Mouse (Mus musculus): Measurements from ENCODE around the gene Mrnip.
A peak's percentile ranks its signal among the peaks of the same experiment; 100 is the strongest.

The Mrnip gene

DNA sequence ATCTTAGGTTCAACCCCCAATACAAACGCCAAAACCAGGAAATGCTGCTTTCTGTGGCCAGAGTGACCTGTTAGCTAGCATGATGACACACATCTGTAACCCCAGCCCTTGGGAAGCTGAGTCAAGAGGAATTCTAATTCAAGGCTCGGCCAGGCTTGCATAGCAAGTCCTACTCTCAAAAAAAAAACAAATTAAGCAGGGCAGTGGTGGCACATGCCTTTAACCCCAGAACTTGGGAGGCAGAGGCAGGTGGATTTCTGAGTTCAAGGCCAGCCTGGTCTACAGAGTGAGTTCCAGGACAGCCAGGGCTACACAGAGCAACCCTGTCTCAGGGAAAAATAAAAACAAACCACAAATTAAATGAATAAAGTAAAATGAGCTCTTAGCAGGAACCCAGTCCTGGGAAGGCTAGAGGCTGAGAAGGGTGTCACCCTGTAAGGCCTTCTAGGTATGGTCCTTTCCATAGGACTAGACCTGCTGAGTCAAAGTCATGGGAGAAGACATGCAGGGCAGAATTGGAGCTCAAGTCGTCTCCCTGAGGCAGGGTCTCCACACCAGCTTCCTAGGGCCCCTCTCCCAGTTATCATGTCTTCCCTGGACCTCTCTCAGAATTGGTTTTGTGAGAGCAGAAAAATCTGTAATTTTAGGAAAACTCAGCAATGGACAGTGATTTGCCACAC, 38.0 kb downstream of the Mrnip start:
- Histone ChIP-seq H3K36me3 (ENCODE audit: insufficient read depth, low read length) (peaks cover 20% of the 10 kb centered on the region), H3K4me1 (replicated peaks; ENCODE audit: low read depth, low read length) (peaks cover 83% of the 10 kb centered on the region), H3K9me3 (ENCODE audit: low read length) (no peaks in the 10 kb centered on the region), H3K27me3 (ENCODE audit: insufficient read depth, low read length) (no peaks in the 10 kb centered on the region), H3K4me3 (replicated peaks; ENCODE audit: low read length) (0 out of 2 replicates have a peak overlapping the region, but pooled peaks have one; percentile 32)
- TF ChIP-seq NANOG (IDR thresholded peaks at IDR 0.05; ENCODE audit: borderline replicate concordance, low read length) (no peak), CTCF (conservative IDR thresholded peaks at IDR 0.05; ENCODE audit: low read length) (no peak), POU5F1 (IDR thresholded peaks at IDR 0.05; ENCODE audit: borderline replicate concordance, low read length) (no peak)

DNA sequence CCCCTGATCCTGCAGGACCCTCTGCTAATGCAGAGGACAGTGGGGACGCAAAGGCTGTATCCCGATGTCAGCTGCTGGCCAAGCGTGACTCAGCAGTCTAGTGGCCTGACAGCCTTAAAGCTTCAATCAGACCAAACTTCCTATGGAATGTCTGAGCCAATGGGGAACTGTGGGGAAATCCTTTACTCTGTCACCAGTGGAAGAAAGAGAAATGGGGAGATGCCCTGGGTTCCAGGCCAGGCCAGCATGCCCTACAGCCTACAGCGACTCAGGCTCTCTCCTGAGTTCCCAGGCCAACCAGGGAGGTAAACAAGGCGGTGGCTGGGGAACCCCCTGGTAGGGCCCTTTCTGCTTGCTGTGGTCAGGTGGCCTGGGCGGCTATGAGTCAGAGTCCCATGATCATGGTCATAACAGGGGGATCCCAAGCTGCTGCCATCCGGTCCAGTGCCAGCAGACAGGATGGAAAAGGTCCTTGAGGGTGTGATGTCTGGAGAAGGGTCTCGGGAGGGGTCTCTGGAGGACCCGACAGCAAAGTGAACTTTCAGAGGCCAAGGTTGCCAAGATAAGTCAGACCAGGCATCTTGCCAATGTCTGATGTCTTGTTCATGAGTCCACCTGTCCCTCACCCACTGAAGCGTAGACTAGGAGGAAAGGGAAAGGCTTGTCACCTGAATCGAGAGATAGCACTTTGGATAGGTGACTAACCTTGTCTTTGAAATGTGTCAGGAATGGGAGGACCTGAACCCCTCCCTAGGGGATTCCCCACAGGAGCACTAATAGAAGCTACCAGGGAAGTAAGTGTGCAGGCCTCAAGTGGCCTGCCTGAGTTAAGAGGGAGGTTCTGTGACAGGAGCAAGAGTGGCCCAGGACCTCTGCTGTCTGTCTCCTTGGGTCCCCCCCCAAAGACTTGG, 38.9 kb downstream of the Mrnip start:
- Histone ChIP-seq H3K9me3 (ENCODE audit: low read length) (no peaks in the 10 kb centered on the region), H3K4me3 (replicated peaks; ENCODE audit: low read length) (peak overlapping the region; percentile 32; the same call in 1 of the 2 replicates), H3K4me1 (replicated peaks; ENCODE audit: low read depth, low read length) (peaks cover 83% of the 10 kb centered on the region), H3K36me3 (ENCODE audit: insufficient read depth, low read length) (peaks cover 11% of the 10 kb centered on the region), H3K27me3 (ENCODE audit: insufficient read depth, low read length) (no peaks in the 10 kb centered on the region)
- no peak for TF ChIP-seq POU5F1 (IDR thresholded peaks at IDR 0.05; ENCODE audit: borderline replicate concordance, low read length)
- TF ChIP-seq NANOG (IDR thresholded peaks at IDR 0.05; ENCODE audit: borderline replicate concordance, low read length), result no peak
- TF ChIP-seq CTCF (conservative IDR thresholded peaks at IDR 0.05; ENCODE audit: low read length), result no peak

DNA sequence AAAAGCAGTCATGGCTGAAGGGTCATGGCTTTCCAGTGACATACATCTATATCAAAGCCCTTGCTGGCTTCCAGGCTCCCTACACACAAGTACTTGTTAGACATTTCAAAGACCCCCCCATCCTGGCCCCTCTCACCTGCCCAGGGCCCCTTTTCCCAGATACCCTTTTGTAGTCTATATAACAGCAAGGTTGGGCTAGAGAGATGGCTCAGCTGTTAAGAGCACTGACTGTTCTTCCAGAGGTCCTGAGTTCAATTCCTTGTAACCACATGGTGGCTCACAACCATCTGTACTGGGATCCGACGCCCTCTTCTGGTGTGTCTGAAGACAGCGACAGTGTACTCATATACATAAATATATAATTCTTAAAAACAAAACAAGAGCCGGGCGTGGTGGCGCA, 40.4 kb downstream of the Mrnip start:
- Histone ChIP-seq H3K27me3 (ENCODE audit: insufficient read depth, low read length) (no peaks in the 10 kb centered on the region), H3K36me3 (ENCODE audit: insufficient read depth, low read length) (no peaks in the 10 kb centered on the region), H3K9me3 (ENCODE audit: low read length) (no peaks in the 10 kb centered on the region), H3K4me1 (replicated peaks; ENCODE audit: low read depth, low read length) (peaks cover 84% of the 10 kb centered on the region), H3K4me3 (replicated peaks; ENCODE audit: low read length) (no peak overlapping the region)
- TF ChIP-seq NANOG (IDR thresholded peaks at IDR 0.05; ENCODE audit: borderline replicate concordance, low read length) (no peak), POU5F1 (IDR thresholded peaks at IDR 0.05; ENCODE audit: borderline replicate concordance, low read length) (no peak), CTCF (conservative IDR thresholded peaks at IDR 0.05; ENCODE audit: low read length) (no peak)

DNA sequence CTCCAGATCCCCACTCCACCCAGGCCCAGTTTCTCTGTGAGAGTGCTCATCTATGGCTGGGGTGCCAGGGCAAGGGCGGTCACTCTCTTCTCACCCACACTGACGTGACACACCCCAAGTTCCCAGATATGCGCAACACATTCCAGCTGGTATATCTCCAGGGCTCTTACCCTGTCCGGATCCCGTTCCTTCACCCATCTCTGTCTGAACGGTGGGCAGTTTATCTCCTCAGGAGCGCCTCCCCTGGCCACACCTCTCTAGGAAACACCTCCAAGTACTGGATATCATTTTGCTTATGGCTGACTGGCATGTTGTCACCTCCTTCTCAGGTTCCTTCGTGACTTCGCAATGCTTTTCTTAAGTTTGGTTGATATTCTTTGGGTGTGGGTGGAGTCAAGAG, 41.4 kb downstream of the Mrnip start:
- Histone ChIP-seq H3K36me3 (ENCODE audit: insufficient read depth, low read length) (no peaks in the 10 kb centered on the region), H3K27me3 (ENCODE audit: insufficient read depth, low read length) (no peaks in the 10 kb centered on the region), H3K9me3 (ENCODE audit: low read length) (no peaks in the 10 kb centered on the region), H3K4me3 (replicated peaks; ENCODE audit: low read length) (peak overlapping the region; percentile 41), H3K4me1 (replicated peaks; ENCODE audit: low read depth, low read length) (peaks cover 87% of the 10 kb centered on the region)
- TF ChIP-seq POU5F1 (IDR thresholded peaks at IDR 0.05; ENCODE audit: borderline replicate concordance, low read length) (no peak), NANOG (IDR thresholded peaks at IDR 0.05; ENCODE audit: borderline replicate concordance, low read length) (no peak), CTCF (conservative IDR thresholded peaks at IDR 0.05; ENCODE audit: low read length) (no peak)

GRCm38 (mm10) chr11:50216724-50217366, 42.6 kb downstream of the Mrnip start:
- no peaks in the 10 kb centered on the region for H3K36me3 ChIP-seq (ENCODE audit: insufficient read depth, low read length)
- H3K4me1 ChIP-seq (replicated peaks; ENCODE audit: low read depth, low read length), result peaks cover 76% of the 10 kb centered on the region
- peak overlapping the region; percentile 41; the same call in 1 of the 2 replicates for H3K4me3 ChIP-seq (replicated peaks; ENCODE audit: low read length)
- H3K27me3 ChIP-seq (ENCODE audit: insufficient read depth, low read length), result no peaks in the 10 kb centered on the region
- no peak for TF ChIP-seq NANOG (IDR thresholded peaks at IDR 0.05; ENCODE audit: borderline replicate concordance, low read length)
- TF ChIP-seq CTCF (conservative IDR thresholded peaks at IDR 0.05; ENCODE audit: low read length), result no peak
- TF ChIP-seq POU5F1 (IDR thresholded peaks at IDR 0.05; ENCODE audit: borderline replicate concordance, low read length), result no peak
- no peaks in the 10 kb centered on the region for H3K9me3 ChIP-seq (ENCODE audit: low read length)

DNA sequence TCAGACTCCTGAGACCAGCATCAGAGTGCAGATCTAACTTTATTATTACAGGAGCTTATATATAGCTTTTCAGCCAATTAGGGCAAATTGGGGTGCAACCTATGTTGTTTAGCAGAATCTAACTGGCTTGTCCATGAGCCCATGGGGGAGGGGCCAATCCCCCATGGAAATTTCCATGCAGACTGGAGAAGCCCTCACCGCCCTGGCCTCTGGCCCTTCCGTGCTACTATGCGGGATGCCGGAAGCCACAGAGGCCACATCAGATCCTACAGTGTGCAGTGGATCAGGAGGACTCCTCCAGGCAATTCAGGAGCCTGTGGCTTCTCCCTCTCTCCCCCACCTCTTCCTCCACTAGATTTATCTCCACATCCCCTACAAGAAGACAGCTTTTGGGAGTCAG, 43.6 kb downstream of the Mrnip start:
- H3K9me3 ChIP-seq (ENCODE audit: low read length), result no peaks in the 10 kb centered on the region
- peaks cover 6% of the 10 kb centered on the region for H3K27me3 ChIP-seq (ENCODE audit: insufficient read depth, low read length)
- H3K36me3 ChIP-seq (ENCODE audit: insufficient read depth, low read length), result no peaks in the 10 kb centered on the region
- H3K4me1 ChIP-seq (replicated peaks; ENCODE audit: low read depth, low read length), result peaks cover 66% of the 10 kb centered on the region
- H3K4me3 ChIP-seq (replicated peaks; ENCODE audit: low read length), result peak overlapping the region; percentile 39
- TF ChIP-seq POU5F1 (IDR thresholded peaks at IDR 0.05; ENCODE audit: borderline replicate concordance, low read length) (no peak), CTCF (conservative IDR thresholded peaks at IDR 0.05; ENCODE audit: low read length) (no peak), NANOG (IDR thresholded peaks at IDR 0.05; ENCODE audit: borderline replicate concordance, low read length) (no peak)

DNA sequence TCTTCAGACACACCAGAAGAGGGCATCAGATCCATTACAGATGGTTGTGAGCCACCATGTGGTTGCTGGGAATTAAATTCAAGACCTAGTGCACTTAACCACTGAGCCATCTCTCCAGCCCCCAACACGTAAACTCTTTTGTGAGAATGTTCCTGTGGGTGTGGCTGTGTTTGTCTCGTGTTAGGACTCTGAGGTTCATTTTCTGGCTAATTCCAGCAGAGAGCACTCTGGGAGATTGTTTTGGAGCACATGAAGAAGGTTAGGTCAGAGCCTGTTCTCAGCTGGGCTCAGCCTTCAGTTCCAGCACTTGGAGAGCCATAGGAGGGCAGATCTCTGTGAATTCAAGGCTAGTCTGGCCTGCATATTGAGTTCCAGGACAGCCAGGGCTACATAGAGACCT, 45.6 kb downstream of the Mrnip start:
- no peak for TF ChIP-seq POU5F1 (IDR thresholded peaks at IDR 0.05; ENCODE audit: borderline replicate concordance, low read length)
- TF ChIP-seq CTCF (conservative IDR thresholded peaks at IDR 0.05; ENCODE audit: low read length), result peak; percentile 18; the same call in 1 of the 2 replicates
- no peak for TF ChIP-seq NANOG (IDR thresholded peaks at IDR 0.05; ENCODE audit: borderline replicate concordance, low read length)
- peaks cover 26% of the 10 kb centered on the region for H3K27me3 ChIP-seq (ENCODE audit: insufficient read depth, low read length)
- no peaks in the 10 kb centered on the region for H3K36me3 ChIP-seq (ENCODE audit: insufficient read depth, low read length)
- no peak overlapping the region for H3K4me3 ChIP-seq (replicated peaks; ENCODE audit: low read length)
- H3K4me1 ChIP-seq (replicated peaks; ENCODE audit: low read depth, low read length), result peaks cover 68% of the 10 kb centered on the region
- H3K9me3 ChIP-seq (ENCODE audit: low read length), result no peaks in the 10 kb centered on the region
